26 mouse cellular contexts compared by ENCODE assay signal in genomic region chr10:51657324-51657723, GRCm38 (mm10). TPM values are rescaled to one million over a fixed set of nuclear protein-coding genes. Genes with fewer than 3 reads are reported as not detected.
A peak's percentile ranks its signal among the peaks of the same experiment; 100 is the strongest.
DNase-seq lines count a peak whose midpoint lies in the region; TF ChIP-seq lines count a peak whose summit lies in the region.
"Had no signal": no experiment of that assay in that cellular context is flagged by ENCODE, and none has a peak within 500 bp of the region (broad histone marks: within the 10 kb centered on the region; RNA-seq: fewer than 3 reads in every experiment).

No protein-coding gene starts in this region.

- no peak overlapping the region for H3K27ac ChIP-seq in gastrocnemius, adult 2 months
- H3K27ac ChIP-seq: heart, embryonic 15.5 days; lung, embryonic 15.5 days; neural tube, embryonic 12.5 days had no signal

- H3K4me1 ChIP-seq in lung, adult 2 months (ENCODE audit: control insufficient read depth, insufficient read depth, low read length) = no peaks in the 10 kb centered on the region
- H3K4me1 ChIP-seq: heart, embryonic 15.5 days; megakaryocyte, embryonic 14.5 days; neural tube, embryonic 12.5 days had no signal

- WGBS in lung, adult 2 months = 55% methylated on average over 1 of the region's 1 CpGs

- TF ChIP-seq POLR2A in lung, adult 2 months (IDR thresholded peaks at IDR 0.05; ENCODE audit: borderline replicate concordance, extremely low read depth, low read depth, low read length) = no peak

- DNase-seq in gastrocnemius, adult 2 months = no peak
- no peak for DNase-seq in gastrocnemius, adult 8-10 months (ENCODE audit: low spot score in 2 of 2)
- no peak for DNase-seq in lung, adult 2 months
- no peak for DNase-seq in lung, postnatal 4 days
- peak; percentile 24 for DNase-seq in A20 (ENCODE audit: low read depth, low spot score)
- peak; percentile 1 for DNase-seq in induced T-regulatory cell, adult 2 months (ENCODE audit: low read depth)
- DNase-seq in right cerebral cortex, adult 18-20 months = no peak
- DNase-seq: cerebellum, postnatal 10 days; embryo, embryonic 11 days; heart, adult 11 months; kidney, postnatal 10 days; layer of hippocampus, adult 9-11 months; thymus, postnatal 4 days had no signal

- H3K4me3 ChIP-seq in gastrocnemius, adult 2 months = no peak overlapping the region
- H3K4me3 ChIP-seq in lung, adult 2 months (replicated peaks; ENCODE audit: extremely low read depth, low read depth, low read length) = no peak overlapping the region
- H3K4me3 ChIP-seq: heart, embryonic 15.5 days; lung, embryonic 15.5 days; megakaryocyte, embryonic 14.5 days; neural tube, embryonic 12.5 days had no signal

- intact Hi-C loops in gastrocnemius, adult 2 months (cut with DNase I) = no loop called here

- peak; percentile 20; the same call in 1 of the 2 replicates for TF ChIP-seq CTCF in gastrocnemius, adult 2 months (IDR thresholded peaks at IDR 0.05)
- peak; percentile 7; the same call in 1 of the 2 replicates for TF ChIP-seq CTCF in lung, adult 2 months (IDR thresholded peaks at IDR 0.05; ENCODE audit: insufficient read depth, low read length)

RNA-seq across cellular contexts. Expression of gene Rfx6, which starts 20.2 kb away (rescaled TPM):
- not detected for total RNA-seq in gastrocnemius, adult 2 months (2021)
- total RNA-seq in gastrocnemius, adult 8-10 months (2022) = not detected
- not detected in 2 replicates for polyA plus RNA-seq in lung, adult 2 months (2012; rRNA removed)
- total RNA-seq: adrenal gland, adult 18-20 months; ES-E14; gastrocnemius, adult 18-20 months; left cerebral cortex, postnatal 25 days; monocyte, adult 5-6 weeks had no signal
- polyA plus RNA-seq: forebrain, embryonic 16.5 days; heart, embryonic 15.5 days; hindbrain, embryonic 11.5 days; lung, embryonic 15.5 days had no signal

RNA-seq across cellular contexts. Expression of gene Gprc6a, which starts 26.1 kb away (rescaled TPM):
- not detected for total RNA-seq in gastrocnemius, adult 2 months (2021)
- not detected for total RNA-seq in gastrocnemius, adult 8-10 months (2022)
- polyA plus RNA-seq in lung, adult 2 months (2012; rRNA removed) = 1.7 and 1.8 TPM in 2 replicates
- total RNA-seq: adrenal gland, adult 18-20 months; ES-E14; gastrocnemius, adult 18-20 months; left cerebral cortex, postnatal 25 days; monocyte, adult 5-6 weeks had no signal
- polyA plus RNA-seq: forebrain, embryonic 16.5 days; heart, embryonic 15.5 days; hindbrain, embryonic 11.5 days; intestine, embryonic 14.5 days; liver, embryonic 11.5 days; neural tube, embryonic 12.5 days had no signal

Comparison
In these comparisons a context has a peak if more than half of its experiments do, and no peak if none do; other contexts are left out.
1. DNase-seq: peak in A20 (single experiment) and induced T-regulatory cell, adult 2 months (single experiment); none in gastrocnemius, adult 2 months (single experiment), gastrocnemius, adult 8-10 months (0 of 2), lung, adult 2 months (single experiment), lung, postnatal 4 days (0 of 2) and right cerebral cortex, adult 18-20 months (single experiment).